Mouse (Mus musculus) liver, postnatal 0 days (tissue): ENCODE measurements at regions not wholly inside any gene's neighbourhood (a gene's known extent, or its start where the extent isn't known, plus 50 kb on each side); places are given as distances from the start of the nearest gene placed in this dataset.

Experiments used
- CTCF ChIP-seq: sonication (generic); IDR thresholded peaks from 2 replicates; pipeline ENCODE4 v1.5.1; 2016; ENCODE audit warnings: antibody characterized with exemption, low read depth
- EP300 ChIP-seq: IDR thresholded peaks from 2 replicates; pipeline ENCODE4 v1.6.1; 2016; ENCODE audit warnings: antibody characterized with exemption, low read depth, mild to moderate bottlenecking

DNA sequence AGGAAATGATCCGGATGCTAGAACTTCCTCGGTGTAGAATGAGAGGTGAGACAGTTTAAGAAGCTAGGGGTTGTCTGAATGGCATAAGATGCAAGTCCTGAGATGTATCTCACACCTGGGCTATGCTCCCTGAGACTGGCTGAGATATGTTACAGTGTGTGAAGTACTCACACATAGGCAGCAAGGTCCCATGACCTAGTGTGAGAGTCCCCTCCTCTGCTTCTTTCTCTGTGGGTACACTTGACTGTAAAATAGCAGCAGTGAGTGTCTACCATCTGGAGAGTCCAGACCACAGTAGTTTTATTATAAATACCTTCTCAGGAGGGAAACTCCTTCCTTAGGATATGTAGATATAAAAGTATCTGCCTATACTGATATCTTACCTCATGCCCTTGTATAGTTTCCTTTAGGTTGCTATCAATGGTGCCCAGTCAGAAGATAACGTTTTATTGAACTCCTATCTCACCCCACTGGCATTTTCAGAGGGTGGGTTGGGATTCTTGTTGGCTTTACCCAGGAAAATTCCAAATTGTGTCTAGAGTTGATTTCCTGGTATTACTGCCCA is 81.7 kb upstream of the Sox5 start:
- TF ChIP-seq EP300 (no peak), CTCF (no peak)
